Mouse (Mus musculus): Measurements from ENCODE around the gene Pias3. TPM values are rescaled to one million over a fixed set of nuclear protein-coding genes. Genes with fewer than 3 reads are reported as not detected.
A peak's percentile ranks its signal among the peaks of the same experiment; 100 is the strongest.
"Not testable (repeated sequence)": the region's sequence is repeated elsewhere in the genome, so short reads cannot be mapped to it uniquely, and the experiment has no call there.

Pias3 gene
- total RNA-seq, 2 experiments from 2014 or later = 19.7 to 20.1 TPM

DNA sequence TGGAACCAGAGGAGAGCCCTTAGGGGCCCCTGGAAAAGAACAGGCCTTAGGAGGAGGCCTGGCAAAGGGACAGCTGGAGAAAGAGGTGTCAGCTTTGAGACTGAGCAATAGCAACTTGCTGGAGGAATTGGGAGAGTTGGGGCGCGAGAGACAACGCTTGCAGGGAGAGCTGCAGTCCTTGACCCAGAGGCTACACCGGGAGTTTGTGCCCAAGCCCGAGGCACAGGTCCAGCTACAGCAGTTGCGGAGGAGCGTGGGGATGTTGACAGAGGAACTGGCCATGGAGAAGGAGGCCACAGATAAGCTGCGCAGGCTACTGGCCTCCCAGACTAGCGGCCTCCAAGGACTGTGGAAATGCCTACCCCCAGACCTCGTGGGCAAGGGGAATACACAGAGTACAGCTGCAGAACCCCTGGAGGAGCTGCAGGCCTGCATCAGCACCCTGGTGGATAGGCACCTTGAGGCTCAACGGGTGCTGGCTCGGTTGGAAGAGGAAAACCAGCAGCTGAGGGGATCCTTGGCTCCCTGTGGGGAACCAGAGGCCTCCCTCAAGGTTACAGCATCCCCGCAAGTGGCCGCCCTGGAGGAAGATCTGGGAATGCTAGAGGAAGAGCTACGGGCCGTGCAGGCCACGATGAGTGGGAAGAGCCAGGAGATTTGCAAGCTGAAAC lies 11.9 kb upstream of the Pias3 start:
- DNase-seq (ENCODE audit: low spot score in 2 of 2) = peak in 1 of 2 experiments; percentile 36

DNA sequence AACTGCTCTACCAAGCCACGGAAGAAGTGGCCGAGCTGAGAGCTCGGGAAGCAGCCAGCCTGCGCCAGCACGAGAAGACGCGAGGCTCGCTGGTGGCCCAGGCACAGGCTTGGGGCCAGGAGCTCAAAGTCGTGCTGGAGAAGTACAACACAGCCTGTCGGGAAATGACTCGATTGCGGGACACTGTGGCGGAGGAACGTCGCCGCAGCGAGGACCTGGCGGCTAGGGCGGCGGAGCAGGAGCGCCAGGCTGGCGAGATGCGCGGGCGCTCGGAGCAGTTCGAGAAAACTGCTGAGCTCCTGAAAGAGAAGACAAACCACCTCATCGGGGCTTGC lies 11.4 kb upstream of the Pias3 start:
- DNase-seq (ENCODE audit: low spot score in 2 of 2) = no peak

DNA sequence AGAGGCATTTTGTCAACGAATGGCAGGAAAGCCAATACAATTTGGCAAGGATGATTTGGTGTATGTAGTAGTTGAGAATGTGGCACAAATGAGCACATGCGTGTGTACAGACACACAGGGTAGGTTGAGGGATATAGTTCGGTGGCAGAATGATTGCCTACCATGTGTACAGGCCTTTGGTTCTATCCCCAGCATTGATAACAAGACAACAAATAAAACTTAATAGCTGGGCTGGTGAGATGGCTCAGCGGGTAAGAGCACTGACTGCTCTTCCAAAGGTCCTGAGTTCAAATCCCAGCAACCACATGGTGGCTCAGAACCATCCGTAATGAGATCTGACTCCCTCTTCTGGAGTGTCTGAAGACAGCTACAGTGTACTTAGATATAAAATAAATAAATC lies 10.1 kb upstream of the Pias3 start:
- not testable (repeated sequence) for DNase-seq (ENCODE audit: low spot score in 2 of 2)

GRCm38 (mm10) chr3:96688854-96689253 lies 7.3 kb upstream of the Pias3 start:
- no peak for DNase-seq (ENCODE audit: low spot score in 2 of 2)

- no peak for DNase-seq (ENCODE audit: low spot score in 2 of 2)
These were observed 5.9 kb upstream of the Pias3 start for GRCm38 (mm10) chr3:96690298-96690697.

DNA sequence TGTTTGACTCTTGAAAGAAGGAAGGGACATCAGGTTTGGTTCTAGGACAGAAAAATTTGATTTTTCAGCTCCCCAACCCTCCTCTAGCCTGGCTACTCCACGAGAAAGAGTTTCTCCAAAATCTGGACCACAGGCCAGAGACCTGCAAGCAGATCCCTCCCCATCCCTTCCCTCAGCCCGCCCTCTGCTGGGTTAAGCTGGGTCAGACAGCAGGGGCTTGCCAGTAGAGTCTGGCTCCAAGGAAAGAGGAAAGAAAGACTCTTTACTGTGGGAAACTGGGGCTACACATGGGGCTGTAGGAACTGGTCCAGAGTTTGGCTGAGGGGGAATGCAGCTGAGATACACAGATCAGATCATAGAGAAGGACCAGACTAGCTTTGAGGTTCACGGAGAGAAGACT lies 3.7 kb upstream of the Pias3 start:
- no peak for DNase-seq (ENCODE audit: low spot score in 2 of 2)

DNA sequence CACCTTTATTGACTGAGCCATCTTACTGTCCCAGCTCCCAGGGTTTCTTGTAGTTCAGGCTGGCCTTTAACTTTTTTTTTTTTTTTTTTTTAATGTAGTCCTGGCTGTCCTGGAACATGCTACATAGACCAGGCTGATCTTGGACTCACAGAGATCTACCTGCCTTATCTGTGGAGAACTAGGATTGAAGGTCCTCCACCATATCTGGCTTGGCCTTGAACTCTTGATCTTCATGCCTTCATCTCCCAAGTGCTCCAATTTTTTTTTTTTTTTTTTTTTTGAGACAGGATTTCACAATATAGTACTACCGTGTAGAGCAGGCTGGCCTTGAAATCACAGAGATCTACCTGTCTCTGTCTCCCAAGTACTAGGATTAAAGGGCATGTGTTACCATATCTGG lies 2.6 kb upstream of the Pias3 start:
- DNase-seq (ENCODE audit: low spot score in 2 of 2) = no peak

DNA sequence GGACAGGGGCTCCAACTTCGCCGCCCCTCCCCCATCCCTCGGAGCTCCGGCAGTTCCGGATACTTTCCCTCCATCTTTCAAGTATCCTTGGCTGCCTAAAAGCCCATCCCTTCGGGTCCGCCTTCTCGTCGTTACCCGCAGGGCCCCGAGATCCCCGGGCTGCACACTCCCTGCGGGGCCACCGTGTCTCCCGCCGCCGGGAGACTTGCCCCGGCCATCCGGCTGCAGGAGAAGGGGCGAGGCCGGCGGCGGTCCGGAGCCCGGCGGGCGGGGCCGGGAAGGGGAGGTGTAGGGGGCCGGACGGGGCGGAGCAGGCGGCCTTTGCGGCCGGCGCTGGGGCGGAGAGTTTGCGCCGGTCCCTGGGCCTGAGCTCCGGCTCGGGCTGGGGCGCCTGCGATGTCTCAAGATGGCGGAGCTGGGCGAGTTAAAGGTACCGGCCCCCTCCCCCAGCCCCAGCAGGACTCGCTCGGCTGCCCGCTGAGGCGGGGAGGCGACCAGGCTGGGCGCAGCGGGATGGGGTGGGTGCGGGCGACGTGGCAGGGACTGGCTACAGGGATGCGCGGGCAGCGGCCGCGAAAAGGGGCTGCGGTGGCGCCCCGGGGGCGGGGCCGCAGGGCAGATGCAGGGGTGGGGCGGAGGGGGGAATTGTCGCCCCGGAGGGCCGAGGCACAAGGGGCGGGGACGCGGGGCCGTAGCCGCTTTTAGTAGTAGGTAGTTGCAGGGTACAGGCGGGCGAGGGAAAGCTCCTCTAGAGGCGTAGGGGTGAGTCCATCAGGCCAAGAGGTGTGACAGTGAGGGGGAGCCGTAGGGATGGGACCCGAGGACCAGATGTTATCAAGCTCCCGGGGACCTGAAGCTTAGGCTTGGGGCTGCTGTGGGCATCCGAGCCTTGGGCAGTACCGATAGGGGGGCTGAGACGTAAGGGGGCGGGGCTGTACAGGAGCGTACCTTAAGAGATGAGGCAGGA lies 865 bp downstream of the Pias3 start:
- peak; percentile 94 to 95 for DNase-seq (ENCODE audit: low spot score in 2 of 2)

DNA sequence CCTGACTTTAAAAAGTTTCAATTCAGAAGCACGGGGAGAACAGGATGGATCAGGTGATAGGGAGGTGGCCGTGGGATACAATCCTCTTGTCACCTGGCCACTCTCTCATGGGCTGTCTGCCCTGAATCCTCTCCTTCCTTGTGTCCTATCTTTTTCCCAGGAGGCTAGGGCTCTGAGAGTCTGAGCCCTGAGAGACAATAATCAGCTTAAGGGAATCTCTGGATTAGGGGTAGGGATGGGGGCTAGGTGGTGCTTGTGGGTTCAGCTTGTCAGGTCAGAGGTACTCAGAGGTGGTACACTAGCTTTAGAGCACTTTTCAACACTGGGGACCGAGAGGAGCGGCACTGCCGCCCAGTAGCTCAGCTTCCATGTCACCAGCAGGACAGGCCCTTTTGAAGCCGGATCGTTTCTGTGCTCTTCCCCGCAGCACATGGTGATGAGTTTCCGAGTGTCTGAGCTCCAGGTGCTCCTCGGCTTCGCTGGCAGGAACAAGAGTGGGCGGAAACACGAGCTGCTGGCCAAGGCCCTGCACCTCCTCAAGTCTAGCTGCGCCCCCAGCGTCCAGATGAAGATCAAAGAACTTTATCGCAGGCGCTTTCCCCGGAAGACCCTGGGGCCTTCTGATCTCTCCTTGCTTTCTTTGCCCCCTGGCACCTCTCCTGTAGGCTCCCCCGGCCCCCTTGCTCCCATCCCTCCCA lies 3.0 kb downstream of the Pias3 start:
- DNase-seq (ENCODE audit: low spot score in 2 of 2) = no peak

- no peak for DNase-seq (ENCODE audit: low spot score in 2 of 2)
These were observed 4.2 kb downstream of the Pias3 start for GRCm38 (mm10) chr3:96700376-96700775.

DNA sequence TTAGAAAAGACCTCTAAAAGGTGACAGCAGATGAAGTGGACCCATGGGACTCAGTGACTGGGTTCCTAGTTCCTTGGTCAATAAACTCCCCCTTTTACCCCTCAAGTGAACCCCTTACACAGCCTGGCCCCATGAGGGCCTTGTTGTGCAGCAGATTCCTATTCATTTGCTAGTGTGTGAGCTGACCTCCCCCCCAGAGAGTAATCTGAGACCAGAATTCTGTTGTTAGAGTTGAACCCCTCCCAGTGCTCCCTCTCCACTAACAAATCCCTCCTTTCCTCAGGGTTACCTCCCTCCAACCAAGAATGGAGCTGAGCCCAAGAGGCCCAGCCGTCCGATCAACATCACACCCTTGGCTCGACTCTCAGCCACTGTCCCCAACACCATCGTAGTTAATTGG lies 4.8 kb downstream of the Pias3 start:
- no peak for DNase-seq (ENCODE audit: low spot score in 2 of 2)

DNA sequence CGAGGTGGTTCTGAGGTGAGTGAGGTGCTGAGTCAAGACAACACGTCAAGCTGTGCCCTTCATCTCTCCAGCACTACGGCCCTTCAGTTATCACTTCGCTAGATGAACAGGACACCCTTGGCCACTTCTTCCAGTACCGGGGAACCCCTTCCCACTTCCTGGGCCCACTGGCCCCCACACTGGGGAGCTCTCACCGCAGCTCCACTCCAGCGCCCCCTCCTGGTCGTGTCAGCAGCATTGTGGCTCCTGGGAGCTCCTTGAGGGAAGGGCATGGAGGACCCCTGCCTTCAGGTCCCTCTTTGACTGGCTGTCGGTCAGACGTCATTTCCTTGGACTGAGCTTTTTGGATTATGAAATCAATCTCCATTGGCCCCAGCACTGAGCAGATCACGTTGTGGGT lies 8.6 kb downstream of the Pias3 start:
- DNase-seq (ENCODE audit: low spot score in 2 of 2) = peak in 1 of 2 experiments; percentile 45

- no peak for DNase-seq (ENCODE audit: low spot score in 2 of 2)
These were observed 10.0 kb downstream of the Pias3 start for GRCm38 (mm10) chr3:96706217-96706616.

DNA sequence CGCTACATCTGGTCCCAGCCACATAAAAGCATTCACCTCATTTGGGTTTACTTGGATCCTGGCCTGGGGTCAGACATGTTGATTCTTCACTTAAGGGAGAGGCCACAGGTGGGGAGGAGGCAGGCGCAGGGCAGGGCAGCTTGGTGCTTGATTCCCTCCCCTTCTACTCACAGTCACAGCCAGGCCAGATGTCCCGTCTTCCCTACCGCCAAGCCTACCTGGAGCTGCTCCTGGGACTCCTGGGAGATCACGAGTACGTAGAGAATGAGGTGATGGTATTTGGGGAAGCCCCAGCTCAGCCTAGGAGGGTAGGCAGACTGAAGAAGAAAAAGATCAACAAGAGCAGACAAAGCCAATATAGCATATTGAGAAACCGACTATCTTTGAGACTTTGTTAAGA lies 10.8 kb downstream of the Pias3 start:
- no peak for DNase-seq (ENCODE audit: low spot score in 2 of 2)

GRCm38 (mm10) chr3:96707903-96708683 lies 11.9 kb downstream of the Pias3 start, which contains the start of gene Nudt17:
TSS of gene Nudt17 (minus strand) at chr3:96708562.
- DNase-seq (ENCODE audit: low spot score in 2 of 2) = peak; percentile 86 to 94

- DNase-seq (ENCODE audit: low spot score in 2 of 2) = no peak
These were observed 12.5 kb downstream of the Pias3 start for GRCm38 (mm10) chr3:96708684-96709064.

DNA sequence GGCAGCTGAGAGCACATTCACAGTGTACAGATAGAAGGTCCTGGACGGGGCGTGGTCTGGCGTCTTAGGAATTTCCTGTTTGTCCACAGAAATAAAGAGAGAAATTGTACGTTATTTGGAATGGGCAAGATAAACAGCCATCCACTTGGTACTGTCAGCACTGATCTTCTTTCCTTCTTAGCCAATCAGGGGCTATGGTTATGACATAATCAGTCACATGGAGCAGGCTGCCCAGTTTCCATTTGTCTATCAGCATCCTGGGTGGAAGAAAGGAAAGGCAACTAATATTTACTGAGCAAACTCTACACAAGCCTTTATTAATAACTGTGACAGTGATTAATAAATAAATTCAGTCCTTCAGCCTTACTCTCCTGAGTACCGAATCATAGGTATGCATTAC lies 18.1 kb downstream of the Pias3 start:
- DNase-seq (ENCODE audit: low spot score in 2 of 2) = no peak

GRCm38 (mm10) chr3:96715854-96716253 lies 19.7 kb downstream of the Pias3 start:
- DNase-seq (ENCODE audit: low spot score in 2 of 2) = no peak

DNA sequence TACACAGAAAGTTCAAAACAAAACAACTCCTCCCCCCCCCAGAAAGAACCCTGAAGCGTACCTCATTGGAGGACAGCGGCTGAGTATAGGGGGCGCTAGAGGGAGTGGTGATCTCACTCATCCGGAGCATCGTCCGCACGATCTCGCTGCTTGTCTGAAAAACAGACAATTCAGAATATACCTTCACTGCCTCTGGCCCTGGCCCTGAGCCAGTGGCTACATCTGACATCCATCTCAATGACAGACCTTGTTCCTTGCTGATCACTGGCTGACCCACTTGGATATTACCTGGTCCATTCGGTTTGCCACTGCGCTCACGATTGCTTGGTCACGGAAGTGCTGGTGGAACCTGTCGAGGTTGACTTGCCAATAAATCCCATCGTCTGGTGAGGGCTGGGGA lies 23.0 kb downstream of the Pias3 start:
- DNase-seq (ENCODE audit: low spot score in 2 of 2) = peak; percentile 35 to 40

DNA sequence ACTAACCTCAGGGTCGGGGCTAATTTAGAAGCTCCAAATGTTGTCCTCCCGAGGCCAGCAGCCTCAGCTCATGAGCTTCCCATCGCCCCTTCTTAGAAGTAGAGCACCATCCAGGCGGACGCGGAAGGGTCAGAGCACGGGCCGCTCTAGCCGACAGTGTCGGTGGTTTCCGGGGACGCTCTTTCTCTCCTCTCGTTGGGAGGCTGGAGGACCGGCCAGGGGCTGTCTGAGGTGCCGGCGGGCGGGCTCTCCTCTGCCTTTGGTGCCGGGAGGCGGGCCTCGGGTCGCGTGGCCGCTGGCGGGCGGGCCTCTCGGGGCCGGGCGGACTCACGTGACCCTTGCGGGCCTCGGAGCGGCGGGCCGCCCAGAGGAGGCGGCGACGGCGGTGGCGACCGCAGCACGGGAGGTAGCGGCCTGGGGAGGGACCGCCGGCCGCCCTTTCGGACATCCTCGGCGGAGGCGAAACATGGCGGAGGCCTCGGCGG lies 31.2 kb downstream of the Pias3 start, which contains the start of the genes Polr3c and Rnf115:
Gene Polr3c, minus strand, starts transcription at position 286 of the 485 bp plus-strand sequence.
Gene Rnf115, plus strand, starts transcription at position 322 of the 485 bp plus-strand sequence.
- DNase-seq (ENCODE audit: low spot score in 2 of 2) = peak; percentile 96
